Mouse (Mus musculus): ENCODE data around the gene Map4k4. TPM values are rescaled to one million over a fixed set of nuclear protein-coding genes. Genes with fewer than 3 reads are reported as not detected.

Gene Map4k4
- total RNA-seq, 2 experiments from 2014 or later, result 15.2 to 20.9 TPM

DNA sequence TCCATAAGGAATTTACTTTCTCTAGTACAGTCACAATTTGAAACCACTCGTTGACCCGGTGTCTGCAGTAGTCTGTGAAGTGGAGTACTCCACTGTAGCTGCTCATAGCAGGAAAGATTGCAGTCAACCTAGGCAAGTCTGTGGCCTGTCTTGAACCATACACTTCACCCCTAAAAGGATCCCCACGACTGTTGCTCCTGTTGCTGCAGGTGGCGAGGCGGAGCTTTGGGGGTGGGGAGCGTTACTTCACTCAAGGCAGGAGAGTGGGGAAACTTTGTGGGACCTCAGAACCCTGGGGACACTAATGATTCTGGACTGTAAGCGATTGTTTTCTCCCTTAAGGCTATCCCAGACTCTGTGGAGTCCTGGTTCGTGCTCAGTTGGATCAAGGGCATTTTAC, 34.2 kb downstream of the Map4k4 start:
- DNase-seq (ENCODE audit: low spot score), result no peak

DNA sequence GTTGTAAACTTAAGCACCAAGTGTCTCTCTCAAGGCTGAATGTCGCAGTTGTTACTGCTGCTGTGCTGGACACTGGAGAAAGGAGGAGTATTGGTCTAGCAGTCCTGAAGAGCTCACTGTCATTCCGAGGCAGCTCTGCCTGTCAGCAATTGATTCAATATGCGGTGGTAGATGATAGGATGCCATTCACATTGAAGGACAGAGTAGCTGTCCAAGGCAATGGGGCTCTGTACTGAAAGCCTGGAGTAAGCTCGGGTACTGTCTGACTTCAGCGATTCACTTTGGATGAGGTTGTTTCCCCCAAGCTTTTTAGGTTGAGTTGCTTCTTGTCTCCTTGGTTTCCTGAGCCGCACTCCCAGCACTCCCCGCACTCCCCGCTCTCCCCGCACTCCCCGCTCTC, 34.9 kb downstream of the Map4k4 start:
- no peak for DNase-seq (ENCODE audit: low spot score)

DNA sequence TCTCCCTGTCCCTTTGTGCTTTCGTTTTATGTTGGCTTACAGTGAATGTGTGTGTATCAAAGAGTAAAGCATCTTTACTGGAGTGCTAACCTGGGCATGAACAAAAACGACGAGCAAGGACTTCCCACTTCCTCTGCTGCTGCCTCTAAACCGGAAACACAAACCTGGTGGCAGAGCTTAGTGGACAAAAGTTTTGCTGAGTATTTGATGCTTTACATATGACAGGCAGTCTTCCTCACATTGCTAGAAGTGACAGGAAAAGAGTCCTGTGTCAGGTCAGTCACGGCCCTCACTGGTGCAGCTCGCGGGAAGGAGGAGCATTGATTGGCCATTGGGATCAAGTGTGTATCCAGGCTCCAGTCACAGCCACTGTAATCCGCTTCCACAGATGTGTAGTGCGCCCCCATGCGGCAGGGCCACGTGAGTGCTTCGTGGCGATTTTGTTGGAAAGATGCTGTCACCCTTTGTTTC, 35.7 kb downstream of the Map4k4 start:
- DNase-seq (ENCODE audit: low spot score), result peak; percentile 90

DNA sequence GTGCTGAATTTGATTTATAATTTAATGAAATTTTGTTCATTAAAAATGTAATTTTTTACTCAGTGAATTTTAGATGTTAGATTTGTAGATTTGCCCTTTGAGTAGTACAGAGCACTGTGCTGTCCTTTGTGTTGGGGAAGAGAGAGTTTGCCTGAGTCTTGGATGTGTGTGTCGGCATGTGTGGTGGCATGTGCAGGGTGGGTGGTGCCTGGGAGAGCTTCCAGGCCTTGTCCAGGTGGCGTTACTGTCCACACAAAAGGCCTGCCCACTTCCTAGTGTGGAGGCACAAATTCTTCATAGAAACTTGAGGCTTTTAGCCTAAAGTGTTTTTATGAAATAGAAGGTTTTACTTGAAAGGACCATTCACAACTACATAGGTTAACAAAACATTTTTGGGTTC, 36.2 kb downstream of the Map4k4 start:
- no peak for DNase-seq (ENCODE audit: low spot score)

DNA sequence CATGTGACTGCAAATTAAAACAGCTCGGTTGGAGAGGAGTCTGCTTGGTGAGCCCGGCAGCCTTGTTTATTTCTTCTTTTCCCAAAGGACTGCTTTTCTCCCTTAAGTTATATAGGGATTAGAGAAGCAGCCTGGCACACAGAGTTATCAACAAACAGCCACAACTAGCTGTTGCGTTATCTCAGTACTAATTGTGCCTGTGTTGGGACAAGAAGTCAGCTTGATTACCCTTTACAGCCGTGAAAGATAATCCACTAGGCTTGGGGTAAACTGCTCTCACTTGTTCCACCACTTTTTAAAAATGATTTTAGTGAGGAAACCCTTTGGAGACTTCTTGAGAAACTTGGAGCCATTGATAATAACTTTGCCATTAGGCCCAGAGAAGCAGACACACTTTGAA, 36.9 kb downstream of the Map4k4 start:
- DNase-seq (ENCODE audit: low spot score), result no peak

DNA sequence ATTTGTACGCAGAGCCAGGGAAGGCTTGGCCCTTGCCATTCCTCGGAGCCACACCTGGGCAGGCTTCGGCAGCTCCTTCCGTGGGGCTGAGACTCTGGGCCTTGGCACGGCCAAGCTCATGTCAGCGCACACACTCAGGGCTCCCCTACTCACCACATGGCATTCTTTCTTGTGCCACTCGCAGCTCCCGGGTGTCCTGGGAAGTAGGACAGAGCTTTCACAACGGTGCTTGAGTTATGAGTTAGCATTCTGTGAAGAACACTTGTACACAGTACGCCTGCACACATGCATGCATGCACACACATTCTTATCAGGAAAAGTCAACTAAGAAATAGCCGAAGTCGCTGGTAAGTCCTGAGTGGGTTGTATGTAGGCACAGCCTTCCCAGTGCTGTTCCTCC, 38.7 kb downstream of the Map4k4 start:
- DNase-seq (ENCODE audit: low spot score), result no peak

DNA sequence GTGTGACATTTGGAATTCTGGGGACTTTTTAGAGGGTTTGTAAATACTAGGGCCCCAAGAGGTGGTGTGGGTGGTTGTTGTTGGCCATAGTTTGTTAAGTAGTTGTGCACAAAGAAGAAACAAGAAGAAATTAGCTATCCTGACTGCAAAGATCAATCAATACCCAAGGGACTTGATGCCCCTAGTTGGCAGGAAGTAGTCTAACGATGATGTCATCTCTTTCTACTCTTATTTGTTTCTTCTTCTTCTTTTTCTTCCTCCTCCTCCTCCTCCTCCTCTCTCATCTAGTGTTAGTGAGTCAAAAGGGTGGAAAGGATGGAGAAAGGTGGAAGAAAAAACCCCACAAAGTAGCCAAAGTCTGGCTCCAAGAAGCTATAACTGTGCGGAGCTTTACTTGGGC, 39.6 kb downstream of the Map4k4 start:
- DNase-seq (ENCODE audit: low spot score), result no peak

DNA sequence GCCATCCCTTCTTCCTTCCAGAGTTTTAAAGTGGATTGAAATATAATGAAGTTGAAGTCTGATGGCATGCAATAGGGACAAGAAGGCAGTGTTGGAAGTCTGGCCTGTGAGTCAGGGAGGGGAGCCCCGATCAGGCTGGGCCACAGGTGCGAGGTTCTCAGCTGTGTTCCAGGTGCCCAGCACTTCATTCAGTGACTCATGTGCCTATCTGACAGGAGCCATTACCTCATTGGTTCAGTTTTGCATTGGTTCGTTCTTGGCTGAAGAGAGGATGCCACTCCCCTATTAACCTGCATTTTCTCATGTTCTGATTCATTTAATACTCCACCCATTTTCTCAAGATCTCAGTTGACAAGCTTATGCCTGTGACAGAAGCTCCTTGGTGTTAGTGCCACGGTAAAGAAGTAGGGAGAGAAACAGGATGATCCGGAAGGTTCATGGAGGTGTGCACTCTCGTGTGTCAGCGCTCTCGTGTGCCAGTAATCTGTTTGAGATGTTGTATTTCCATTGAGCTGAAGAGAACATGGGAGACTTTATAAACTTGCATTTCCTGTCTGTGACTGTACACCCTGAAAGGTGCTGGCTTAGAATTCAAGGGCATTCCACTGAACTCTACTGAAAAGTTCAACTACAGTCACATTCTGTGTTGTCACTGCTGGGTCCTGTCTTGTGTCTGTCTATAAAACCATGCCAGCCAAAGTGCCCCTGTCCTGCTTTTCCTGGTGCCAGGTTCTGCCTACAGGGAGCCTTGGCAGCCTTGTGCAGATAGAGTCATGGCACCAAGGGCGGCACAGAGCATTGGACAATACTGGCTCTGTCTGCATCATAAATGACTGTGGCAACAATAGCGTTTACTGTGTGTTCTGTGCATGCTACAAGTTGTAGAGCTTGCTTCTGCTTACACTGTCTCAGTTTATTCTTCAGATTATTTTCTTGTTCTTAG, 40.8 kb downstream of the Map4k4 start:
- DNase-seq (ENCODE audit: low spot score), result no peak

DNA sequence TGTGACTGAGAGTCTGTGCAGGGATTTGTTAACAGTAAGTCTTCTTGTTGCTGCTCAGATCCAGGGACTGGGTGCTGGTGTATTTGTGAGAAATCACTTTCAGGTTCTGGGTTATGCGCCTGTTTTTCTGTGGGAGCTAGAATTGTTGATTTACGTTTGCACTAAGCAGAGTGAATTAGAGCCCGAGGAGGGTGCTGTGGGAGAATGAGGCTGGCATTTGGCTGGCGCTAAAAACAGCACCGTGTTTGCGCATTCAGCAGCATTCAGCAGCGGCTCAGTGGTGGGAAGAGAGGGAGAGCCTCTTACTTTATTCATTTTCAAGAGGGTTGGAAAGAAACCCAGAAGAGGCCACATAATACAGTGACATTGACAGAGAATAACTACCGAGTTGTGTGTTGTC, 42.2 kb downstream of the Map4k4 start:
- no peak for DNase-seq (ENCODE audit: low spot score)

DNA sequence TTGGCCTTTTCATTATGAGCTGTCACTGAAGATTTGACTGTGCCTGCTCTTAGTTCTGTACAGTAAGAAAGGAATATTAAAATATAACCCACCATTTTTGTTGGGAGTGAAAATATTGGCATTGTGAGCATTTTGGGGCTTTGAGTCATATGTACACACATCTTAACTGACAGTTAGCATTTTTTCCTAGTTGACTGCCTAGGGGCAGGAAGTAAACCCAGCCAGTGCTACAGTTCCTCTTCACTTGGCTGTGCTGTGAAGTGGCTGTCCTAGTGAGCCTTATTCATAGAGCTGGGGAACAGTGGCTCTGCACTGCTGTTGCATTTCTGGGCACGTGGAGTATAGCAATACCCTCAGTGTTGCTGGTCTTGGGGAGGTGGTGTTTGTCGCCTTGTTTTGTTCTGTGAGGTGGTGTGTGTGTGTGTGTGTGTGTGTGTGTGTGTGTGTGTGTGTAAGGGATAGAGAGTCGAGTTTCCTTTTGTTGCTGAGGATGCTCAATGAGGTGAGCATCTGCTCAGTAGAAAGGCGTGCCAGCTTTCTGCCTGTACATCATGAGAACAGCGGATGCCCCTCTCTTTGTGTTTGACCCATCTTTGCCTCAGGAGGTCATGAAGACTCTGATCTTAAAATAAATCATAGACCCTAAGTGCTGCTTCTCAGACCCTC, 43.7 kb downstream of the Map4k4 start:
- DNase-seq (ENCODE audit: low spot score), result no peak

DNA sequence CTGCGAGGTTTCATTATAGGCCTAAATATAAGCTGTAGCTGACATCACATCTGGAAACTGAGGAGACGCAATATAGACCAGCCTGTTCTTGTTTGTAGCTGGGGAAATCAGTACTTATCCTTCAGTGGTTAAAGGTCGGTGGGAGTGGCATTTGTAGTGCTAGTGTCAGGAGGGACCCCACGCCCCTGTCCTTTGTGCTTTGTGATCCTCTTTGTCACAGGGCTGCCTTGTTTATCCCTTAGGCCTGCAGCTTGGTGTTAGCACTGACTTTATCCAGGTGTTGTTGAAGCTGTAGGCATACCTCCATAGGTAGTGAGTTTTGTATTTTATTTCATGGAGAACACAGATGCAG, 44.2 kb downstream of the Map4k4 start:
- DNase-seq (ENCODE audit: low spot score), result no peak

DNA sequence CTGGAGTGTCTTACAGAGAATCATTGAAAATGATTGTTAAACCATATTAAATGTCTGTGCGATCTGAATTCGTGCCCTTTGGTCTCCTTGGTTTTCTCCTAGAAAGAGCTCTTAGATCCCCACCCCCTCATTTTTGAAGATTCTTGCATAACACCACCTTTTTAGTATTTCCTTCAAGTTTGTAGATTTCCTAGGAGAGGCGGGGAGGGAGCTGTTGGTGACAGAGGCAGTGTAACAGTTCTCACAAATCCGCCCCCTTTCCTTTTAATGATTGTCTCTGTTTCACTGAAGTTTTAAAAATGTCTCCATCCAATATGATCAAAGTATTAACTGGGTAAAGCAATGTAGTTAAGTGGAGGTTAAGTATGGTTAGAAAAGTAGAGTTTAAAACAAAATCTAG, 45.7 kb downstream of the Map4k4 start:
- DNase-seq (ENCODE audit: low spot score), result no peak

DNA sequence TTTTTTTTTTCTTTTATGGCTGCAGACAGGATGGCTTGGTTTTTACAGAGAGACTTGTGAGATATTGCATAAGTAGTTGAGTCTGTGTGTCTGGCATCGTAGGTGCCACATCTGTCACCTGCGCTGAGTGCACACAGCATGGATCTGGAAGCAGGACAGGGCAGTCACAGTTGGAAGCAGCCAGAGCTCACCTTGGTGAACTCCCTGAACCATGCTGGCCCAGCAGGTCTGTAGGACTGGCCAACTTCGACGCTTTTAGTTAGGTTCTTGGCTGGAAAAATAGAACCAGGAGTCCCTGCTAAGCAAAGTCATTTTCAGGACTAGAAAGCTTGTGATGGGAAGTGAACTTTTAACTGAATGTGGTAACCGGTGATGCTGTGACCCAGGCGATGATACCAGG, 46.5 kb downstream of the Map4k4 start:
- no peak for DNase-seq (ENCODE audit: low spot score)

DNA sequence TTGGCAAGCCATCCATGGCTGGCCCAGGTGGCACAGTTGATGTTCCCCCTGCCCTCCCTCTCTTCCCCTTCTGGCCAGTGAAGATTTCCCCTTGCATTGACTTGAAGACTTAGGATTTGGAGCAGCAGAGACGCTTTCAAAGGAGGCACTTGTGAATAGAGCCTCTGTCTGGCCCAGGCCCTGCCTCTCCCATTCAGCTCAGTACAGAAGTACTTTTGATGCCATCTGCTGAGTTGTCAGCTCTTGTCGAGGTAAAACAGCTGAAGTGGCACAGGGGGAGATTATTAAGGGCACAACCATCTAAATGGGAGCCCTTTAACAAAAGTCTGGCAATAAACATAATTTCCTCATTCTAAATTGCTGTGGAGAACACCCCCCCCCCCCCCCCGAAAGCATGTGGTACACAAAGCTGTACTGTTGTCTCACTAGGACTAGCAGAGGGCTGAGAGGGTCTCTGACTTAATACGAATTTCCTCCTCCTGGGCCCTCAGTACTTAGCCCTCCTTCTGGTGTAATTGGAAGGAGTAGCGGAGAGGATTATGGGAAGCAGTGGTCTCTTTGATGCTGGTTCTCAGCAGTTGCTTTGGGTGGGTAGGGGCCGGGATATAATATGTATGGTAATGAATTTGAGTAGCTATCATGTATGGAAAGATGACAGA, 47.1 kb downstream of the Map4k4 start:
- no peak for DNase-seq (ENCODE audit: low spot score)

DNA sequence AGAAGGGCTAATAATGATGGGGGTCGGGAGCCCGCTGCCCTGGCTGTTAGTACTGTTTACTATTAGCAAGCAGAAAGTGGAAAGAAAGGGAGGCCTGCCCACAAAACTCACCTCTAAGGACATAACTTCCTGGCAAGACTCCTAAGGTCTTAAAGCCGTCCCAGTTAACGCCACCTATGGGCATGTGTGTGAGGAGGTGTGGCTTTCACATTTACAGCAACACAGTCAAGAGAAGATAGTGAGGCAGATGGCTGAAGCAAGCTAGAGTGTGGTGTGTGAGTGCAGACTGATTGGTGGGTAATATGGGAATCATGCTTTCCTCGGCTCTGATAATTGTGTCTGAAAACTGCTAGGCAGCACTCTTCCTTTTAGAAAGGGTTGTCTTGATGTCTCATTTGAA, 48.5 kb downstream of the Map4k4 start:
- DNase-seq (ENCODE audit: low spot score), result no peak

DNA sequence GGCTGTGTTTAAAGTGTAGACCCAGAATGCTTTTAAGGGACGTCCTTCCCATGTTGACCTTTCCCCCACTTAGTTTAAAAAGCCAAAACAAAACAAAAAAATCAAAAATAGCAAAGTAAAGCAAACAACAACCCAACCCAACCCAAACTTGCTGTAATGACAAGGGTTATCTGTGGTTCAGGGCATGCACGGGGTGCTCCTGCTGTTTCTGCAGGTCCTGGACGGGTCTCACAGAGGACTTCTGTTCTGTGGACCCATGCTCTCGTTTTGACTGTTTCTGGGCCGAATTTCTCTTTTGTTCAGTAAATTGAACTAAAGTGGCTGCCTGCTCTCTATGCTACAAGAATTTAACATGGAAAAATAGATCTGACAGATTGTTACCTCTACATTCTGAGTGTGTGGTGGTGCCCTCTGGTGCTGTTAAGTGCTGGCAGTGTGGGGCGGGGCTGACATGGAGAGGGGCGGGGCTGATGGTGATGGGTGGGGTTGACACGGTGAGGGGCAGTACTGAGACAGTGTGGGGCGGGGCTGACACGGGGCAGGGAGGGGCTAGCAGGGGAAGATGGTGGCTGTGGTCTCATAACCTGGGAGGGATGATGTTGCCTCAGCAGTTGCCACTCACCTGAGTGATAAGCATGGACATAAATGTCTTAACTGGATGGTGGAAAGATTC, 49.2 kb downstream of the Map4k4 start:
- DNase-seq (ENCODE audit: low spot score), result no peak

DNA sequence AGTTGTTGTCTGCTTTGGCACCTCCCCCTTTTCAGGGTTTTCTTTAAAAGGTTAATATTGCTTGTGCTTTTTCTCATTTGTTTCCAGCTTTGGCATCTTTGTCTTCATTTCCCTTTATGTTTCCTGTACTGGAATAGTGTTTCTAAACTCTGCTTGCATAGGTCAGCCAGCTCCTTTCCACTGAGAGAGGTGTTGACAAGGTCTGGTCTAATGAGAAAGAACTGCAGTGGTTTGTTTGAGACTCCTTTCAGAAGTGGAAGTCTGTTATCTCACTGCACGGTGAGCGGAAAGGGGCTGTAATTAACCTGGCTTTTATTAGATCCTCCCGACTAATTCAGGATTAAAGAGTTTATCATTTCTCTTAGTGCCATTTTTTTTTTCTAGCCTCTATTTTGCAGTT, 49.9 kb downstream of the Map4k4 start:
- no peak for DNase-seq (ENCODE audit: low spot score)

DNA sequence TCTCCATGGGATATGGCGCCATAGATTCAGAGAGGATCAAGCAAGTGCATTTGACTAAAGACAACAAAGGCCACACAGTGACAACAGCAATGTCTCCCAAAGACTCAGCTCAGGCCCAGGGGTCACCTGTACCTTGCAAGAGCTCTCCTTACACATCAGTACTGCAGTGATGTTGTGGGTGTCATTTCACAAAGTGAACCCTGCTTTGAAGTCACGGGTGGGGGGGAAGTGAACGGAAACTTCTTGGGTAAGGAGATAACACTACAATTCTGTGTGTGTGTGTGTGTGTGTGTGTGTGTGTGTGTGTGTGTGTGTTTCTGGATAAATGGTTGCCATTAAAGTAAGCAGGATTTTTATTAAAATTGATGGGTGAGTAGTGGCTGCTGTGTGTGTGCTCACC, 53.9 kb downstream of the Map4k4 start:
- no peak for DNase-seq (ENCODE audit: low spot score)

DNA sequence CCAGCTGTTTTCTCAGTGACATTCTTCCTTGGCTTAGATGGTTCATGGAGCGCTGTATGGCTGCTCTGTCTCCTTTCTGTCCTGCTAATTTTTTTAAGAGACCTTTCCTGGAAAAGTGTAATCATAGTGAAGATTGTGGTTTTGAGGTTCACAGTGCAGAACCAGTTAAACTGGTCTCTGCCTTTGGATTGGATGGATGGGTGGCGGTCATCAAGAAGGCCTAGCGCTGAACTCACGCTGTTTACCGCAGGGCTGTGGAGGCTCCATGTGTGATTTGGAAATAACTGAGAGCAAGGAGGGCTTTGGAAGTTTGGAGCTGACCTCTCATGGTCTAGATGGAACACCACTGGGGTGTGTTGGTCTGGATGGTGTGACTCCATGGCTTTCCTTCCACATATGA, 56.0 kb downstream of the Map4k4 start:
- DNase-seq (ENCODE audit: low spot score), result no peak

DNA sequence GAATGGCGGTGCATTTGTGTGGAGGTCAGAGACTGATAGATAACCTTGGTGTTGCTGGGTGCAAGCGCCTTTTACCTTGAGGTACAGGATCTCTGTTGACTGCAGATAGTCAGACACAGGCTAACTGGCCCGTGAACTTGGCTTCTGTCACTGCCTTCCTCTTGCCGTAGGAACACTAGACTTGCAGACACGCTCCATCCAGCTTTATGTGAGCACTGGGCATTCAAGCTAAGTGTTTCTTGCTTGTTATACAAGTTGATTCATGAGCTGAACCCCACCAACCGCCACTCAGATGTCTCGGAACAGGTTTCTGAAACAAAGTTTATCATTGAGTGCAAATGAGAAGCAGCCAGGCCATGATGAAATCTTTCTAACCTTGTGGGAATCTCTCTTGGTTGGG, 57.3 kb downstream of the Map4k4 start:
- no peak for DNase-seq (ENCODE audit: low spot score)

DNA sequence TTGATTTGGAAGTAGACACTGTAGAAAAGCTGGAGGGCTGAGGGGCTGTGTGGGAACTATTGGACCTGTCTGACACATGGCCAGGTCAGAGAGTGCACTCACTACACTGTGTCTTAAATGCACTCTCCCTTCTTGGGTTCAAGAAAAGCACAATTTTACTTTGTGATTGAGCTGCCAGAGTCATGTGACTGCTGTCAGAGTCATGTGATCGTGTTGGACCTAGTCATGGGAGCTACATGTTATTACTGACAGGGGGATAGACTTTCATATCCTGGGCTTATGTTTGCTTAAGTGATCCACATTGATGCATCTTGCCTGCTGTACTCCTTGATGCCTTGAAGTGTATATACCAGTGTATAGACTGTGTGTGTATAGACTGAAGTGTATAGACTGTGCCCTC, 59.9 kb downstream of the Map4k4 start:
- DNase-seq (ENCODE audit: low spot score), result no peak

DNA sequence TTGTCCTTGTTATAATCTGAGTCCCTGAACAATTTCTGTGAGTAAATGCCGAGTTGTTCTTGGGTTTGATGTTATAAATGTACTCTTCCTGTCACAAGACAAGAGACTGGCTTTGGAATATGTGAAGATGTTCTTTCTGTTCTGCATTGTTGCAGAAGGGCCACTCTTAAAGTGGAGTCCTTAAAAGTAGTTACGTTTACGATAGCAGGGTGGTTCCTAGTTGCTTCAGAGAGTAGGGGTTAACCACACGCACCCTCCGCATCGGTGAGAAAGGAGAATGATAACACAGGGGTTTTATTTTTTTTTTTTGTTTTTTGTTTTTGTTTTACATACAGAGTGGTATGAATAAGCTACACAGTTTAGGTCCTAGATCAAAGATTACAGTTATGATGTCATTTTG, 60.4 kb downstream of the Map4k4 start:
- no peak for DNase-seq (ENCODE audit: low spot score)
